12 mouse cellular contexts compared by ENCODE assay signal in genomic region chr16:31192526-31192925, GRCm38 (mm10). TPM values are rescaled to one million over a fixed set of nuclear protein-coding genes. Genes with fewer than 3 reads are reported as not detected.
A peak's percentile ranks its signal among the peaks of the same experiment; 100 is the strongest.
DNase-seq lines count a peak whose midpoint lies in the region; ATAC-seq and TF ChIP-seq lines count a peak whose summit lies in the region.
"Had no signal": no experiment of that assay in that cellular context is flagged by ENCODE, and none has a peak within 500 bp of the region (broad histone marks: within the 10 kb centered on the region; RNA-seq: fewer than 3 reads in every experiment).

No protein-coding gene starts in this region.

- H3K27ac ChIP-seq in heart, embryonic 15.5 days: 0 out of 2 replicates have a peak overlapping the region, but pooled peaks have one; percentile 25
- no peak overlapping the region for H3K27ac ChIP-seq in heart, embryonic 12.5 days (ENCODE audit: poor library complexity, severe bottlenecking)
- H3K27ac ChIP-seq in intestine, postnatal 0 days (ENCODE audit: low read depth, low read length): no peak overlapping the region
- H3K27ac ChIP-seq: forebrain, embryonic 13.5 days had no signal

- H3K36me3 ChIP-seq in heart, embryonic 15.5 days: no peaks in the 10 kb centered on the region
- no peaks in the 10 kb centered on the region for H3K36me3 ChIP-seq in heart, embryonic 12.5 days
- H3K36me3 ChIP-seq in intestine, postnatal 0 days (ENCODE audit: control insufficient read depth, insufficient read depth): no peaks in the 10 kb centered on the region
- H3K36me3 ChIP-seq: hindbrain, embryonic 12.5 days had no signal

- peak; percentile 45 for DNase-seq in 3134 (ENCODE audit: extremely low read depth, insufficient read length, low spot score)
- DNase-seq in adrenal gland, adult 2 months: peak; percentile 78
- DNase-seq in left cerebral cortex, postnatal 25 days (ENCODE audit: low spot score in 2 of 2): no peak
- DNase-seq in kidney, postnatal 25 days: no peak
- DNase-seq in lung, postnatal 25 days (ENCODE audit: low spot score): no peak
- DNase-seq: right cerebral cortex, postnatal 14 days had no signal

- H3K9me3 ChIP-seq in heart, embryonic 15.5 days (replicated peaks): no peaks in the 10 kb centered on the region
- no peaks in the 10 kb centered on the region for H3K9me3 ChIP-seq in heart, embryonic 12.5 days (replicated peaks)
- no peaks in the 10 kb centered on the region for H3K9me3 ChIP-seq in intestine, postnatal 0 days (ENCODE audit: control insufficient read depth)
- H3K9me3 ChIP-seq: forebrain, embryonic 13.5 days; hindbrain, embryonic 12.5 days had no signal

- no peak overlapping the region for H3K4me3 ChIP-seq in heart, embryonic 15.5 days
- H3K4me3 ChIP-seq in heart, embryonic 12.5 days: no peak overlapping the region
- H3K4me3 ChIP-seq in intestine, postnatal 0 days (ENCODE audit: low read depth, low read length): no peak overlapping the region
- H3K4me3 ChIP-seq: forebrain, embryonic 13.5 days; hindbrain, embryonic 12.5 days had no signal

- H3K4me1 ChIP-seq in heart, embryonic 15.5 days (replicated peaks): peaks cover 22% of the 10 kb centered on the region
- peaks cover 28% of the 10 kb centered on the region for H3K4me1 ChIP-seq in heart, embryonic 12.5 days (replicated peaks)
- H3K4me1 ChIP-seq in intestine, postnatal 0 days (replicated peaks; ENCODE audit: control insufficient read depth, insufficient read depth, low read length): peaks cover 18% of the 10 kb centered on the region

- no peak overlapping the region for H3K4me2 ChIP-seq in heart, embryonic 15.5 days
- no peak overlapping the region for H3K4me2 ChIP-seq in heart, embryonic 12.5 days
- H3K4me2 ChIP-seq in intestine, postnatal 0 days (replicated peaks; ENCODE audit: low read depth): peak overlapping the region; percentile 30; the same call in 1 of the 2 replicates
- H3K4me2 ChIP-seq: forebrain, embryonic 13.5 days; hindbrain, embryonic 12.5 days; midbrain, embryonic 11.5 days had no signal

- H3K9ac ChIP-seq in heart, embryonic 15.5 days: no peak overlapping the region
- H3K9ac ChIP-seq in heart, embryonic 12.5 days: no peak overlapping the region
- no peak overlapping the region for H3K9ac ChIP-seq in intestine, postnatal 0 days (ENCODE audit: low read depth, low read length)
- H3K9ac ChIP-seq: forebrain, embryonic 13.5 days; hindbrain, embryonic 12.5 days had no signal

- no peak for ATAC-seq in heart, embryonic 15.5 days (replicated peaks; ENCODE audit: insufficient number of reproducible peaks, insufficient read depth, low FRiP score, low read depth)
- ATAC-seq in heart, embryonic 12.5 days (ENCODE audit: insufficient number of reproducible peaks, low FRiP score): no peak
- no peak for ATAC-seq in intestine, postnatal 0 days
- ATAC-seq: forebrain, embryonic 13.5 days had no signal

- intact Hi-C loops in left cerebral cortex, postnatal 25 days (cut with DNase I): no loop called here

- no peak for TF ChIP-seq CTCF in intestine, postnatal 0 days (IDR thresholded peaks at IDR 0.05; ENCODE audit: low read depth)

- WGBS in heart, embryonic 15.5 days: 68% methylated on average over 3 of the region's 3 CpGs
- WGBS in heart, embryonic 12.5 days: 80% methylated on average over 3 of the region's 3 CpGs
- WGBS in intestine, postnatal 0 days: 73% methylated on average over 3 of the region's 3 CpGs

- H3K27me3 ChIP-seq in heart, embryonic 15.5 days: no peaks in the 10 kb centered on the region
- H3K27me3 ChIP-seq in heart, embryonic 12.5 days (replicated peaks): no peaks in the 10 kb centered on the region
- H3K27me3 ChIP-seq in intestine, postnatal 0 days (replicated peaks; ENCODE audit: control insufficient read depth, insufficient read depth, low read length): no peaks in the 10 kb centered on the region
- H3K27me3 ChIP-seq: forebrain, embryonic 13.5 days; hindbrain, embryonic 12.5 days had no signal

RNA-seq across cellular contexts. Expression of gene Acap2, which starts 8.5 kb away (rescaled TPM):
- polyA plus RNA-seq in heart, embryonic 15.5 days (2015; fragmentation: Nextera tagmentation; extraction: Ambion mirVana): 10.6 and 12.2 TPM in 2 replicates
- polyA plus RNA-seq in heart, embryonic 12.5 days (2016; fragmentation: Nextera tagmentation; extraction: Ambion mirVana): 17.0 and 18.0 TPM in 2 replicates
- total RNA-seq in adrenal gland, adult 2 months (2021): 10 to 100 TPM; 31.9 to 40.2 TPM
- 8.3 and 9.6 TPM in 2 replicates for polyA plus RNA-seq in adrenal gland, adult 2 months (2012; rRNA removed)
- polyA plus RNA-seq in intestine, postnatal 0 days (2015; fragmentation: Nextera tagmentation; extraction: Ambion mirVana): 10.6 and 12.4 TPM in 2 replicates
- 100 to 1,000 TPM; 110 to 121 TPM for total RNA-seq in left cerebral cortex, postnatal 25 days (2021)

Comparison
In these comparisons a context has a peak if more than half of its experiments do, and no peak if none do; other contexts are left out.
1. DNase-seq: peak in 3134 (single experiment) and adrenal gland, adult 2 months (single experiment); none in left cerebral cortex, postnatal 25 days (0 of 2), kidney, postnatal 25 days (0 of 2) and lung, postnatal 25 days (single experiment).